ENCODE assay signal across 8 mouse cellular contexts in genomic region chr2:163472466-163472851, GRCm38 (mm10). TPM values are rescaled to one million over a fixed set of nuclear protein-coding genes. Genes with fewer than 3 reads are reported as not detected.
A peak's percentile ranks its signal among the peaks of the same experiment; 100 is the strongest.
DNase-seq lines count a peak whose midpoint lies in the region; ATAC-seq and TF ChIP-seq lines count a peak whose summit lies in the region.

Gene Fitm2, minus strand, starts transcription at chr2:163472629.

- in situ Hi-C loops in CH12.LX (cut with MboI; ENCODE audit: low pct_ligation_motif_present, low pct_unique_long_range_greater_than_20kb, low sequenced_read_pairs): no loop called here

- no peaks in the 10 kb centered on the region for H3K9me3 ChIP-seq in CH12.LX (replicated peaks; ENCODE audit: low read length)
- H3K9me3 ChIP-seq in forebrain, embryonic 12.5 days: no peaks in the 10 kb centered on the region
- no peaks in the 10 kb centered on the region for H3K9me3 ChIP-seq in heart, postnatal 0 days (replicated peaks; ENCODE audit: control insufficient read depth, low read length)
- no peaks in the 10 kb centered on the region for H3K9me3 ChIP-seq in liver, embryonic 16.5 days (replicated peaks; ENCODE audit: control insufficient read depth, low read length)
- no peaks in the 10 kb centered on the region for H3K9me3 ChIP-seq in neural tube, embryonic 13.5 days

- dilution Hi-C loops in CH12.LX (cut with MboI; ENCODE audit: extremely low pct_ligation_motif_present, extremely low pct_unique_long_range_greater_than_20kb, low sequenced_read_pairs): no loop called here

- no peak within 1 kb of the TSS for H3K27ac ChIP-seq in CH12.LX (ENCODE audit: insufficient read depth, low read depth)
- peak within 1 kb of the TSS; percentile 66; the same call in 1 of the 2 replicates for H3K27ac ChIP-seq in forebrain, embryonic 12.5 days
- H3K27ac ChIP-seq in heart, postnatal 0 days (ENCODE audit: low read depth): peak within 1 kb of the TSS; percentile 54
- H3K27ac ChIP-seq in liver, embryonic 16.5 days (ENCODE audit: low read length): peak within 1 kb of the TSS; percentile 71
- peak within 1 kb of the TSS; percentile 76 for H3K27ac ChIP-seq in neural tube, embryonic 13.5 days (replicated peaks)
- peak within 1 kb of the TSS; percentile 45 for H3K27ac ChIP-seq in testis, adult 2 months (ENCODE audit: control insufficient read depth, insufficient read depth, low read depth, low read length)

- H3K36me3 ChIP-seq in CH12.LX (replicated peaks in 1 of 2; ENCODE audit: control insufficient read depth in 1 of 2, insufficient read depth in 1 of 2, low read length in 1 of 2): peaks cover 10 to 30% of the 10 kb centered on the region in 2 experiments
- peaks cover 23% of the 10 kb centered on the region for H3K36me3 ChIP-seq in forebrain, embryonic 12.5 days (replicated peaks)
- peaks cover 26% of the 10 kb centered on the region for H3K36me3 ChIP-seq in heart, postnatal 0 days (replicated peaks; ENCODE audit: control insufficient read depth, insufficient read depth, low read length)
- H3K36me3 ChIP-seq in liver, embryonic 16.5 days (ENCODE audit: control insufficient read depth, insufficient read depth): peaks cover 2% of the 10 kb centered on the region; the same call in 1 of the 2 replicates
- H3K36me3 ChIP-seq in neural tube, embryonic 13.5 days: peaks cover 25% of the 10 kb centered on the region
- no peaks in the 10 kb centered on the region for H3K36me3 ChIP-seq in testis, adult 2 months (ENCODE audit: control insufficient read depth, insufficient read depth, low read length)

- H3K79me2 ChIP-seq in CH12.LX (replicated peaks; ENCODE audit: control insufficient read depth, extremely low read depth, insufficient read depth, poor library complexity, severe bottlenecking): no peaks in the 10 kb centered on the region

- peak within 1 kb of the TSS; percentile 67 to 94 (median 78) for H3K4me3 ChIP-seq in CH12.LX (replicated peaks in 1 of 3; ENCODE audit: low read depth in 2 of 3, low read length in 2 of 3, poor library complexity in 1 of 3)
- peak within 1 kb of the TSS; percentile 86 for H3K4me3 ChIP-seq in forebrain, embryonic 12.5 days (replicated peaks)
- H3K4me3 ChIP-seq in heart, postnatal 0 days (ENCODE audit: low read depth, low read length): peak within 1 kb of the TSS; percentile 69
- peak within 1 kb of the TSS; percentile 89 for H3K4me3 ChIP-seq in liver, embryonic 16.5 days (ENCODE audit: low read depth, low read length)
- peak within 1 kb of the TSS; percentile 89 for H3K4me3 ChIP-seq in neural tube, embryonic 13.5 days
- peak within 1 kb of the TSS; percentile 89 for H3K4me3 ChIP-seq in testis, adult 2 months (ENCODE audit: control insufficient read depth, low read depth, low read length)

- TF ChIP-seq RAD21 in CH12.LX (IDR thresholded peaks at IDR 0.05; ENCODE audit: low read depth, low read length): peak; percentile 38

- peak; percentile 62 to 99 for TF ChIP-seq CTCF in CH12.LX (conservative IDR thresholded peaks at IDR 0.05 in 1 of 2, IDR thresholded peaks at IDR 0.05 in 1 of 2; ENCODE audit: low read depth in 2 of 2, low read length in 2 of 2)
- TF ChIP-seq CTCF in heart, postnatal 0 days (IDR thresholded peaks at IDR 0.05; ENCODE audit: low read depth): peak; percentile 100
- TF ChIP-seq CTCF in testis, adult 2 months (IDR thresholded peaks at IDR 0.05; ENCODE audit: control insufficient read depth, insufficient read depth, insufficient replicate concordance, low read depth, low read length): peak; percentile 99

- under 1% methylated on average over 30 of the region's 30 CpGs for WGBS in forebrain, embryonic 12.5 days
- under 1% methylated on average over 30 of the region's 30 CpGs for WGBS in heart, postnatal 0 days
- 0% methylated on average over 30 of the region's 30 CpGs for WGBS in liver, embryonic 16.5 days (ENCODE audit: insufficient replicate concordance)
- WGBS in neural tube, embryonic 13.5 days: 1% methylated on average over 26 of the region's 30 CpGs

- peak; percentile 82 for TF ChIP-seq POLR2A in CH12.LX (IDR thresholded peaks at IDR 0.05; ENCODE audit: low read depth, low read length)
- peak; percentile 43; the same call in 1 of the 2 replicates for TF ChIP-seq POLR2A in testis, adult 2 months (IDR thresholded peaks at IDR 0.05; ENCODE audit: control insufficient read depth, low read depth, low read length)

- DNase-seq in CH12.LX (ENCODE audit: extremely low read depth): peak; percentile 97
- peak; percentile 96 for DNase-seq in c-Kit-positive CD71-positive TER-119-negative erythroid progenitor cells, embryonic 14.5 days (ENCODE audit: low read depth)
- DNase-seq in heart, postnatal 0 days (ENCODE audit: low spot score): peak; percentile 94
- DNase-seq in kidney, postnatal 4 days: peak; percentile 97

- peak; percentile 95 for ATAC-seq in forebrain, embryonic 12.5 days (ENCODE audit: low FRiP score)
- peak; percentile 93 for ATAC-seq in heart, postnatal 0 days (ENCODE audit: insufficient read depth, low read depth)
- peak; percentile 96 for ATAC-seq in liver, embryonic 16.5 days (ENCODE audit: low read depth)
- peak; percentile 93 for ATAC-seq in neural tube, embryonic 13.5 days (ENCODE audit: low read depth)

- H3K9ac ChIP-seq in CH12.LX (ENCODE audit: insufficient read depth, low read depth): peak within 1 kb of the TSS; percentile 45
- peak within 1 kb of the TSS; percentile 82 for H3K9ac ChIP-seq in forebrain, embryonic 12.5 days
- peak within 1 kb of the TSS; percentile 59 for H3K9ac ChIP-seq in heart, postnatal 0 days (replicated peaks; ENCODE audit: low read depth, low read length)
- peak within 1 kb of the TSS; percentile 84 for H3K9ac ChIP-seq in liver, embryonic 16.5 days (ENCODE audit: low read depth, low read length)
- peak within 1 kb of the TSS; percentile 86 for H3K9ac ChIP-seq in neural tube, embryonic 13.5 days

- peak within 1 kb of the TSS; percentile 60 for H3K4me2 ChIP-seq in CH12.LX (ENCODE audit: insufficient read depth, low read depth, poor library complexity, severe bottlenecking)
- peak within 1 kb of the TSS; percentile 87 for H3K4me2 ChIP-seq in forebrain, embryonic 12.5 days
- H3K4me2 ChIP-seq in heart, postnatal 0 days (ENCODE audit: low read depth, low read length): peak within 1 kb of the TSS; percentile 78
- H3K4me2 ChIP-seq in liver, embryonic 16.5 days (ENCODE audit: low read depth, low read length): peak within 1 kb of the TSS; percentile 94
- H3K4me2 ChIP-seq in neural tube, embryonic 13.5 days: peak within 1 kb of the TSS; percentile 86

- H3K27me3 ChIP-seq in CH12.LX (replicated peaks): peaks cover 30% of the 10 kb centered on the region
- H3K27me3 ChIP-seq in forebrain, embryonic 12.5 days: no peaks in the 10 kb centered on the region
- no peaks in the 10 kb centered on the region for H3K27me3 ChIP-seq in heart, postnatal 0 days (ENCODE audit: control insufficient read depth, insufficient read depth, low read length)
- no peaks in the 10 kb centered on the region for H3K27me3 ChIP-seq in liver, embryonic 16.5 days (ENCODE audit: control insufficient read depth, insufficient read depth, low read depth, low read length)
- no peaks in the 10 kb centered on the region for H3K27me3 ChIP-seq in neural tube, embryonic 13.5 days
- no peaks in the 10 kb centered on the region for H3K27me3 ChIP-seq in testis, adult 2 months (ENCODE audit: control insufficient read depth, insufficient read depth, low read length)

- no peak for TF ChIP-seq EP300 in CH12.LX (IDR thresholded peaks at IDR 0.05; ENCODE audit: low read length)
- TF ChIP-seq EP300 in heart, postnatal 0 days (IDR thresholded peaks at IDR 0.05; ENCODE audit: low read depth): no peak

- H3K4me1 ChIP-seq in CH12.LX (ENCODE audit: control insufficient read depth in 1 of 2, insufficient read depth in 2 of 2): peaks cover 0 to 14% of the 10 kb centered on the region in 2 experiments; a peak in 3 of 4 replicates
- peaks cover 12% of the 10 kb centered on the region for H3K4me1 ChIP-seq in forebrain, embryonic 12.5 days
- peaks cover 10% of the 10 kb centered on the region; the same call in 1 of the 2 replicates for H3K4me1 ChIP-seq in heart, postnatal 0 days (ENCODE audit: control insufficient read depth, insufficient read depth)
- peaks cover 8% of the 10 kb centered on the region for H3K4me1 ChIP-seq in liver, embryonic 16.5 days (ENCODE audit: control insufficient read depth, low read depth, low read length)
- H3K4me1 ChIP-seq in neural tube, embryonic 13.5 days (replicated peaks): peaks cover 11% of the 10 kb centered on the region
- H3K4me1 ChIP-seq in testis, adult 2 months (ENCODE audit: control insufficient read depth, insufficient read depth, low read length): peaks cover 4% of the 10 kb centered on the region

TF ChIP-seq in CH12.LX, 34 proteins besides CTCF, POLR2A, EP300 and RAD21 (continues in another document):
- TF ChIP-seq USF1 (IDR thresholded peaks at IDR 0.05; ENCODE audit: low read depth, low read length) (no peak), ELF1 (IDR thresholded peaks at IDR 0.05; ENCODE audit: low read depth, low read length) (peak; percentile 74), ZNF384 (IDR thresholded peaks at IDR 0.05; ENCODE audit: low read depth, low read length) (no peak), RCOR1 (conservative IDR thresholded peaks at IDR 0.05; ENCODE audit: low read depth, low read length) (no peak), BHLHE40 (IDR thresholded peaks at IDR 0.05; ENCODE audit: low read depth, low read length) (0 out of 2 replicates have a peak, but pooled peaks have one; percentile 34), TCF12 (IDR thresholded peaks at IDR 0.05; ENCODE audit: low read depth, low read length) (peak; percentile 85), MAFK (IDR thresholded peaks at IDR 0.05; ENCODE audit: insufficient replicate concordance, low read length) (no peak), CHD1 (IDR thresholded peaks at IDR 0.05; ENCODE audit: low read depth, low read length) (no peak), ETS1 (conservative IDR thresholded peaks at IDR 0.05; ENCODE audit: low read depth, low read length) (no peak), CHD2 (IDR thresholded peaks at IDR 0.05; ENCODE audit: low read length) (no peak), ZC3H11A (IDR thresholded peaks at IDR 0.05; ENCODE audit: low read depth, low read length) (no peak), MYC (IDR thresholded peaks at IDR 0.05; ENCODE audit: low read depth, low read length) (peak; percentile 82), SIN3A (IDR thresholded peaks at IDR 0.05; ENCODE audit: low read length) (peak; percentile 89)

RNA-seq across cellular contexts. Expression of gene Fitm2, which starts in this region (rescaled TPM):
- total RNA-seq in CH12.LX (2012; rRNA removed) (5.5 and 6.0 TPM in 2 replicates), CH12.LX (2014; rRNA removed) (4.9 and 5.0 TPM in 2 replicates)
- polyA plus RNA-seq in CH12.LX (2012; ENCODE audit: insufficient read length, low read depth): 3.5 and 3.9 TPM in 2 replicates
- polyA plus RNA-seq in forebrain, embryonic 12.5 days (2016; fragmentation: Nextera tagmentation; extraction: Ambion mirVana): 11.5 and 11.7 TPM in 2 replicates
- 22.1 and 44.8 TPM in 2 replicates for total RNA-seq in heart, postnatal 0 days (2014; rRNA removed; ENCODE audit: low replicate concordance)
- 23.5 and 24.5 TPM in 2 replicates for polyA plus RNA-seq in heart, postnatal 0 days (2015; fragmentation: Nextera tagmentation; extraction: Ambion mirVana)
- polyA plus RNA-seq in liver, embryonic 16.5 days (2015; fragmentation: Nextera tagmentation; extraction: Ambion mirVana): 3.8 and 3.9 TPM in 2 replicates
- polyA plus RNA-seq in neural tube, embryonic 13.5 days (2015; fragmentation: Nextera tagmentation; extraction: Ambion mirVana): 15.0 and 16.5 TPM in 2 replicates
- 3.4 and 3.6 TPM in 2 replicates for polyA plus RNA-seq in testis, adult 2 months (2012; rRNA removed)
